Mouse (Mus musculus) neural tube, embryonic 13.5 days (tissue): ENCODE measurements around the gene Usp18. TPM values are rescaled to one million over a fixed set of nuclear protein-coding genes. Genes with fewer than 3 reads are reported as not detected.

Experiments
- ATAC-seq: fragments of 200-750 bp; cut with Nextera tagmentation; 2 replicates; pipeline ENCODE4 v1.8.0; 2017; ENCODE audit warnings: low read depth, mild to moderate bottlenecking, moderate TSS enrichment, moderate library complexity
- H3K27ac ChIP-seq: fragments of 300-500 bp; sonication (generic); replicated peaks from 2 replicates; pipeline ENCODE4 v1.5.1; 2015; ENCODE audit warnings: moderate library complexity, mild to moderate bottlenecking, inconsistent platforms
- H3K27me3 ChIP-seq: fragments of 300-500 bp; sonication (generic); 2 replicates; pipeline ENCODE4 v1.6.1; 2015; ENCODE audit warnings: mild to moderate bottlenecking, inconsistent platforms
- H3K36me3 ChIP-seq: fragments of 300-500 bp; sonication (generic); 2 replicates; pipeline ENCODE4 v1.6.1; 2015; ENCODE audit warnings: mild to moderate bottlenecking, inconsistent platforms
- H3K4me1 ChIP-seq: fragments of 300-500 bp; sonication (generic); replicated peaks from 2 replicates; pipeline ENCODE4 v1.6.1; 2015; ENCODE audit warnings: inconsistent platforms
- H3K4me2 ChIP-seq: fragments of 300-500 bp; sonication (generic); 2 replicates; pipeline ENCODE4 v1.6.1; 2015; ENCODE audit warnings: inconsistent platforms, mild to moderate bottlenecking, moderate library complexity
- H3K4me3 ChIP-seq: fragments of 300-500 bp; sonication (generic); 2 replicates; pipeline ENCODE4 v1.5.1; 2015; ENCODE audit warnings: mild to moderate bottlenecking, inconsistent platforms
- H3K9ac ChIP-seq: fragments of 300-500 bp; sonication (generic); 2 replicates; pipeline ENCODE4 v1.6.1; 2015; ENCODE audit warnings: moderate library complexity, mild to moderate bottlenecking, inconsistent platforms
- H3K9me3 ChIP-seq: fragments of 300-500 bp; sonication (generic); 2 replicates; pipeline ENCODE4 v1.6.1; 2016; ENCODE audit warnings: inconsistent platforms
- WGBS: fragments of 180-500 bp; shearing (Covaris S2); methylation state at CpG from one replicate; pipeline ENCODE4 v1.1.7; 2015; 5-methylcytosine and 5-hydroxymethylcytosine counted together
- polyA plus RNA-seq: library from polyadenylated mRNA; unstranded; fragments of >200 nt; fragmentation: Nextera tagmentation; extraction: Ambion mirVana; gene quantifications from 2 replicates; pipeline ENCODE4 v1.2.1, GENCODE M21; 2015

The Usp18 gene
- polyA plus RNA-seq, 1 experiment from 2014 or later, result 2.9 TPM

DNA sequence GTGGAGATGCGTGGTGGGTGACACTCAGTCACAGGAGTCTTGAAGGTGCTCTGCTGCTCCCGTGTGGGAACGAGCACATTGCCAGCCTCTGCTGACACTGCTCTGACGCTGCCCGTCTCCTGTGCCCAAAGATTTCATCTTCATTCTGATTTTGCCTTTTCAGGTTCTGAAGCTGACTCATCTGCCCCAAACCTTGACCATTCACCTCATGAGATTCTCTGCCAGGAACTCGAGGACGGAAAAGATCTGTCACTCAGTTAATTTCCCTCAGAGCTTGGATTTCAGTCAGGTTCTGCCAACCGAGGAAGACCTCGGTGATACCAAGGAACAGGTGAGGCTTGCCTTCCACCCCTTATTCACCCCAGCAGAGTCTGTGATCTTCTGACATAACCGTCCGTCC lies 16.8 kb downstream of the Usp18 start:
- ATAC-seq, result no peak
- Histone ChIP-seq H3K4me3 (no peak overlapping the region), H3K9me3 (0 out of 2 replicates have a peak, but pooled peaks cover 3% of the 10 kb centered on the region), H3K27ac (no peak overlapping the region), H3K4me2 (no peak overlapping the region), H3K4me1 (no peaks in the 10 kb centered on the region), H3K27me3 (no peaks in the 10 kb centered on the region), H3K36me3 (no peaks in the 10 kb centered on the region), H3K9ac (no peak overlapping the region)
- 92% methylated on average over 11 of the region's 11 CpGs for WGBS

DNA sequence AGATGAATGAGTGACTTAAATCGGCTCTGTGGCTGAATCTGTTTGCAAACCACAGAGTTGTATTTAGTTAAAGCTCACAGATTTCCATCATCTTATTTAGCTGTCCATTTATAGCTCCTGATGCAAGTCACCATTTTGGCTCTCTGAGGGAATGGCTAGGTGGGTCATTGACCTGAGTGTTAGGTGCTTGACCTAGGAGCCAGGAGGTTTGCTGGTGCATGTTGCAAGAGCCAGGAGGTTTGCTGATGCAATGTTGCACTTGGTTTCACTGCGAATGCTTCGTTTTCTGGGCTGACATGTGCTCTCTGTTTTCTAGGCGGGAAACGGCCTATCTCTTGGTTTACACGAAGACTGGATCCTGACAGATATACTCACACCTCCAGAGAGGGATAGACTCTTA lies 24.4 kb downstream of the Usp18 start:
- H3K9me3 ChIP-seq, result no peaks in the 10 kb centered on the region
- WGBS, result 79% methylated on average over 6 of the region's 6 CpGs
- no peak overlapping the region for H3K4me2 ChIP-seq
- ATAC-seq, result no peak
- no peaks in the 10 kb centered on the region for H3K4me1 ChIP-seq
- H3K36me3 ChIP-seq, result no peaks in the 10 kb centered on the region
- H3K27ac ChIP-seq, result no peak overlapping the region
- H3K27me3 ChIP-seq, result no peaks in the 10 kb centered on the region
- no peak overlapping the region for H3K4me3 ChIP-seq
- 0 out of 2 replicates have a peak overlapping the region, but pooled peaks have one; percentile 8 for H3K9ac ChIP-seq

DNA sequence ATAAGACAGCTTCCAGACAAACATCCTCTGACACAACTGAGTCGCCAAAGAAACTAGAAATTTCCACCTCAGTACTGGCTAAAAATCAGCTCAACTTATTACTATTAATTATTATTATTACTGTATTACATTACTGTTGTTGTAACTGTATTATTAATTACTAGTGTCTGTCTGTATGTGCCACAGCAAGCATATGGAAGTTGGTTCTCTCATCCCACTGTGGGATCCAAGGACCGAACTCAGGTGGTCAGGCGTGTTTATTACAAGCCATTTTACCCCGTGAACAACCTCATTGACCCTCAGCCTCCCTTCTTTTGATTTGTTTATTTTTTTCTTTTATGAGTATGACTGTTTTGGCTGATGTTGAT lies 26.0 kb downstream of the Usp18 start:
- H3K4me2 ChIP-seq, result peak overlapping the region; percentile 57
- ATAC-seq, result peak; percentile 33

DNA sequence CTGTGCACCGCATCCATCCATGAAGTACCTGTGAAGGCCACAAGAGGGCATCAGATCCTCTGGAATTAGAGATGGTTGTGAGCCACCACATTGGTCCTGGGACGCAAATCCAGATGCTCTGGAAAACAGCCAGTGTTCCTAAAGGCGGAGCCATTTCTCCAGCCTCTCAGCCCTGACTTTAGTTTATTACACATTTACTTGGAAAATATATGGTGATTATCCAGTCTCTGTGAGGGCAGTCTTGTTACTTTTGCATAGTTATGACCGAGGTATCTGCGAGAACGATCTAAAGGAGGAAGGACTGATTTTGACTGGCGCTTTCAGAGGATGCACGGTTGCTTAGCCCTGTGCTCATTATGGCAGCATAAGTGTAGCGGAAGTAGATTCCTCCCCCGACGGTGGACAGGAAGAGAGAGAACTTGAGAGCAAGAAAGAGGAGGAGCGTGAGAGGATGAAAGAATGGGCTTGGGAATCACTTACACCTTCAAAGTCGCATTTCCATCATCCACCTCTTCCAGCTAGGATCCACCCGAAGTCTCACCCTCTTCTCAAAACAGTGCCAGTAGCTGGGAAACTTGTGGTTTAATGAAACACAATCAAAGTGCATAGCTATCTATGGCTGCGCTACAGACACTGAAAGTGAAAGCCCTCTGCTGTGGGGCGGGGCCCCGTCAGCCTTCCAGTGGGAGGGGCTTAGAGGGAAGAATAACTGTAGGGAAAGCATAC lies 26.5 kb downstream of the Usp18 start:
- H3K9ac ChIP-seq, result peak overlapping the region; percentile 58

More for the DNA sequence above, 26.0 kb downstream of the Usp18 start:
- WGBS, result 12% methylated on average over 4 of the region's 4 CpGs
- Histone ChIP-seq H3K9ac (no peak overlapping the region), H3K36me3 (no peaks in the 10 kb centered on the region), H3K27ac (no peak overlapping the region), H3K27me3 (no peaks in the 10 kb centered on the region), H3K4me1 (no peaks in the 10 kb centered on the region), H3K4me3 (peak overlapping the region; percentile 40; the same call in 1 of the 2 replicates), H3K9me3 (no peaks in the 10 kb centered on the region)

DNA sequence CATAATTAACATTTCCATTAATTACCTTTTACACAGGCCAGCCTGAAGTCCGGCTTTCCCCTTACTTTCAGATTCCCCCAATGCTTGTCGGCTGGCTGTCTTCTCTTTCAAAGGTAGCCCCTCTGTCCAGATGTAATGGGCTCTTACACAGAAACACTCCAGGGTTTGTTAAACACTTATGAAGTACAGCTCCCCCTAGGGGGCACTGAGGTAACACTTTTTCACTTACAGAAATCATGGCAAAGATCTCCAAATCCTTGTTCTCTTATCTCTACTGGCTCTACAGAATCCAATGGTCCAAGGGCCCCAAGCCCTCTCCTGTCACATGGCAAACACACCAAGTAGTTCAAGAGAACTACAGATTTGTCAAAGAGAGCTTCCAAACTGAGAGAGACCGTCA lies 28.6 kb downstream of the Usp18 start:
- no peak overlapping the region for H3K4me3 ChIP-seq
- no peaks in the 10 kb centered on the region for H3K27me3 ChIP-seq
- no peak for ATAC-seq
- no peak overlapping the region for H3K9ac ChIP-seq
- H3K27ac ChIP-seq, result no peak overlapping the region
- H3K4me2 ChIP-seq, result no peak overlapping the region
- WGBS, result 85% methylated on average over 3 of the region's 3 CpGs
- H3K4me1 ChIP-seq, result no peaks in the 10 kb centered on the region
- H3K36me3 ChIP-seq, result no peaks in the 10 kb centered on the region
- no peaks in the 10 kb centered on the region for H3K9me3 ChIP-seq

More for the DNA sequence above, 26.5 kb downstream of the Usp18 start:
- Histone ChIP-seq H3K4me2 (peak overlapping the region; percentile 57), H3K27me3 (no peaks in the 10 kb centered on the region), H3K27ac (peak overlapping the region; percentile 81), H3K36me3 (no peaks in the 10 kb centered on the region), H3K9me3 (no peaks in the 10 kb centered on the region), H3K4me1 (no peaks in the 10 kb centered on the region), H3K4me3 (peak overlapping the region; percentile 40)
- WGBS, result 12% methylated on average over 17 of the region's 17 CpGs
- peak; percentile 93 for ATAC-seq

DNA sequence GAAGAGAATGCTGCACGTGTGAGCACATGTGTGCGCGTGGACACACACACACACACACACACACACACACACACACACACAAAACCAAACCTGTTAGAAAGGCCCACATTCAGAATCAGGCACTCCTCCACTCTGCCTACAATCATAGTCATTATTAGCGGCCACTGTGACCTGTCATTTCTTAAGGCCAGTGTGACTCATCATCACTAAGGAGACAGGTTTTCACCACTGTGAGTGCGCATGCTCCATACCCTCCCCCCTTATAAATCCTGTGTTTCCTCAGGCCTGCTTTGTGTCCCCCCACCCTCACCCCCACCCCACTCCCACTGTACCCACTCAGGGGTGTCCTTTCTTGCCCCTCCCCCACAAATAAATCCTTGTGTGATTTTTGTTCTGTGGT lies 38.4 kb downstream of the Usp18 start:
- WGBS, result 94% methylated on average over 5 of the region's 5 CpGs
- ATAC-seq, result no peak
- H3K27me3 ChIP-seq, result no peaks in the 10 kb centered on the region
- no peak overlapping the region for H3K4me3 ChIP-seq
- no peaks in the 10 kb centered on the region for H3K9me3 ChIP-seq
- H3K27ac ChIP-seq, result no peak overlapping the region
- H3K36me3 ChIP-seq, result no peaks in the 10 kb centered on the region
- no peak overlapping the region for H3K9ac ChIP-seq
- H3K4me1 ChIP-seq, result no peaks in the 10 kb centered on the region
- no peak overlapping the region for H3K4me2 ChIP-seq

DNA sequence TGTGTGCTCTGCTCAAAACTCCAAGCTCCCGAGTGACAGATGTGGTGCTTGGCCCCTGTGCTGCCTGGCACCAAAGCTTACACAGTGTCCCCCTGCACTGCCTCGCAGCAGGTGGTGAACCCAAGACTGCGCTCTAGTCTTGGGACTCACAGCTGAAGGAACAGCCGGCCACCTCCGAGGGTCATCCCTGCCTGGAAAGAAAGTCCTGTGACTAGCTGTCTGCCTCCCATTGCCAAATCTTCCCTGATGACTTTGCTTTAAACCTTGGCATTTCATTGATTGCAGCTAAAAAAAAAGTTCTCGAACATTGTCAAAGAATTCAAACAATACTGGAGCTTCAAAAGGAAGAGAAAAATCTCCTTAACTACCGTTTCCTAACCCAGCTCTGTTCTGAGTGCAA lies 53.6 kb downstream of the Usp18 start:
- H3K27me3 ChIP-seq, result no peaks in the 10 kb centered on the region; the same call in 1 of the 2 replicates
- 54% methylated on average over 7 of the region's 7 CpGs for WGBS
- no peak overlapping the region for H3K4me3 ChIP-seq
- H3K36me3 ChIP-seq, result no peaks in the 10 kb centered on the region
- ATAC-seq, result no peak
- H3K9me3 ChIP-seq, result no peaks in the 10 kb centered on the region
- no peak overlapping the region for H3K4me2 ChIP-seq
- H3K4me1 ChIP-seq, result peaks cover 11% of the 10 kb centered on the region
- H3K27ac ChIP-seq, result no peak overlapping the region
- H3K9ac ChIP-seq, result no peak overlapping the region

DNA sequence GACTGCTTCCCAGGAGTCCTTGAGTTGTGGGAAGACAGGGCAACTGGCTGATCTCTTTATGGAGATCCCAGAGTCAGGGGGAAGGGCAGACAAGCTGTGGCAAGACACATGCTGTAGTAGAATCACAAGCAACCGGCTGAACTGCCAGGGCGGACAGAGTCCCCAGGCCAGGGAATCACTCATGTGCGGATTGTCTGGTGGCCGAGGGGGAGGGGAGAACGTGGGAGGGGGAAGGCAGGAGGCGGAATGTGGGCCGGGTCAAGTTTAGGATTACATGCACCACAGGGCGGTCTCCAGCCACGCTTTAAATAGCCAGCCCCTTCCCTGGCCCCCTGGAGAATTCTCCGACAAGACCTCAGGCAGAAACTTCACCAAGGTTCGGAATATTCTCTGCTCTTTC lies 54.2 kb downstream of the Usp18 start, which contains the start of gene Slc6a13:
Gene Slc6a13, plus strand, starts transcription at position 274 of the 400 bp plus-strand sequence.
- H3K36me3 ChIP-seq, result no peaks in the 10 kb centered on the region
- H3K9me3 ChIP-seq, result no peaks in the 10 kb centered on the region
- H3K27ac ChIP-seq, result 0 out of 2 replicates have a peak within 1 kb of the TSS, but pooled peaks have one; percentile 38
- peaks cover 11% of the 10 kb centered on the region for H3K4me1 ChIP-seq
- H3K27me3 ChIP-seq, result no peaks in the 10 kb centered on the region; the same call in 1 of the 2 replicates
- WGBS, result 4% methylated on average over 11 of the region's 11 CpGs
- H3K4me2 ChIP-seq, result peak within 1 kb of the TSS; percentile 20; the same call in 1 of the 2 replicates
- no peak within 1 kb of the TSS for H3K9ac ChIP-seq
- peak within 1 kb of the TSS; percentile 20 for H3K4me3 ChIP-seq
- ATAC-seq, result no peak

DNA sequence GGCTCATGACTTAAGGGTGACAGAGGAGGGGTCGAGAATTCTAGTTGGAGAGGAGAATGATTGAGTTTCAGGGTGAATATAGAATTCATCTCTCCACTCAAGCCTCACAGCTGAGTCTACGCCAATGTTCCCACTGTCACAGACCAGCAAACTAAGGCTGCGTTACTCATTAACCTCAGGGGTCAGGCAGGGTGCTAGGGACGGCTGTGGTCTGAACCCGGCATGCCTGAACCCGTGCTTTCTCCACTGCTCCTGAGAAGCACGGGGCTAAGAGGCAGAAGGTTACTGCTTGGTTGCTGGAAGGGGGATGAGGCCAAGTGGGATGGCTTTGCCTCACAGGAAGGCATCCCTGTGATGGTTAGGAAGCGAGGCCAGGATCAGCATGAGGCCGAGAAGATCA lies 54.8 kb downstream of the Usp18 start:
- no peak for ATAC-seq
- Histone ChIP-seq H3K36me3 (no peaks in the 10 kb centered on the region), H3K4me3 (peak overlapping the region; percentile 20), H3K27ac (0 out of 2 replicates have a peak overlapping the region, but pooled peaks have one; percentile 38), H3K27me3 (no peaks in the 10 kb centered on the region; the same call in 1 of the 2 replicates), H3K9me3 (no peaks in the 10 kb centered on the region), H3K4me1 (peaks cover 11% of the 10 kb centered on the region), H3K4me2 (peak overlapping the region; percentile 20; the same call in 1 of the 2 replicates), H3K9ac (no peak overlapping the region)
- 58% methylated on average over 9 of the region's 9 CpGs for WGBS

DNA sequence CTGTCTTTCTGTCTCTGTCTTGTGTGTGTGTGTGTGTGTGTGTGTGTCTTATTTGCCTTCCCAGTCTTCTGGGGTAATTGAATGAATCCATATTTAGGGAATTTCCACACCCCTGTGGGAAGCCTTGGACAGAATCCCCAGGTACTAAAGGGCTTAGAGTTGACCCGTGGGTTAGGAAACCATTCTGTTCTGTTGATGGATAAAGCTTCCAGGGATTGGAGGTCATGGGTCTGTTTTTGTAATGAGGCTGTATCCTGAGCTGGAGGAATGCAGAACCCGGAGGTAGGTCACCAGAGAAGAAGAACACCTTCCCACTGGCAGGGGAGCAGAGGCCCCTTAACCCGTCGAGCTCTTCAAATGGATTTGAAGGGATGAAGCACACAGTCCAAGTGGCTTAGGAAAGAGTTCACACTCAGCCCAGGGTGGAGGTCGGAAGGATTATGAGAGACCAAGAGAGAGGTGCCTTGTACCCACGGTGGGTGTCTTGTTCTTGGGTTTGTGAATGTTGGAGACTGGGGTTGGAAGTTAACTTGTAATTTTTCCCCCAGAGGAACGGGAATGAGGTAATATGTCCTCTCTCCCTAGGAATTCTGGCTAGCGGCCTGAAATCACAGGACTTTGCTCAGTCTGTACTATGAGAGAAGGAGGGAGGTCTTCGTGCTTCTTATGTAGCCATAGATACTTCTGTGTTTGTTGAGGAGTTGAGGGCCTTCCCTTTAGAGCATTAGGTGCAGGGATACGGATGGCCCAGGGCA lies 57.9 kb downstream of the Usp18 start:
- H3K9me3 ChIP-seq, result no peaks in the 10 kb centered on the region
- 79% methylated on average over 10 of the region's 10 CpGs for WGBS

DNA sequence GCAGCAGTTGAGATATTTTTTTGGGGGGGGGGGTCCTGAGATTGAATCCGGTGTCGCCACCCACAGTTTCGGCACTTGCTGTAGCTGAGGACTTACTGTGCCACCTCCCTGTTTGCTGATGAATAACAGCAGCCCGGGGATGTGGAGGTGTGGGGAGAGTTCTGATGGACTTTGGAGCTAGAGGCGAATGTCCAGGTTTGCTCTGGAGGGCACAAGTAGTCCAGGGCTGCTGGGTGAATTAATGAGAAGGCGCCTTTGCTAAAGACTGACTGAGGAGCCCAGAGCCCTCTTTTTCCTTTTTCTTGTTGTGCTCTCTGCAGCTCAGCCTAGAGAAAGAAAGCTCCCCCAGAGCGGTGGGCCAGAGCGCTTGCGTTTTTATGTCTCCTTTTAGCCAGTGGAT lies 58.9 kb downstream of the Usp18 start:
- 84% methylated on average over 9 of the region's 9 CpGs for WGBS

More for the DNA sequence above, 57.9 kb downstream of the Usp18 start:
- Histone ChIP-seq H3K4me2 (no peak overlapping the region), H3K27ac (no peak overlapping the region), H3K4me3 (no peak overlapping the region), H3K36me3 (no peaks in the 10 kb centered on the region), H3K9ac (no peak overlapping the region), H3K4me1 (peaks cover 11% of the 10 kb centered on the region), H3K27me3 (no peaks in the 10 kb centered on the region; the same call in 1 of the 2 replicates)
- ATAC-seq, result no peak

DNA sequence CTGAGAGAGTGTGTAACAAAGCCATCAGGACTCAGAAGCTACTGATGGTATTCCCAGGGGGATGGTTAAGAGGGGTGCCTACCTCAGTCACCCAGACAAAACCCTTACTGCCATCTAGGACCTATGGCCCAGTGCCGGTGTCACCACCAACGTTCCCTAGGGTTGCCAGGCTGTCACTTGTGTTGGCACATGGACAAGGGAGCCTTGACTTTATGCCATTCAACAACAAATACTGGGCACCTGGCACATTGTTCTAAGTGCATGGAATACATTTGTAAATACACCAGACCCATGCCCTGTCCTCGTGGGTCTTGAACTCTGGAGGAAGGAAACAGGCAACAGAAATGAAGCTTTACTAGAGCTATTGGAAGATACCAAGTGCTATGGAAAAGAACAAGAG lies 59.9 kb downstream of the Usp18 start:
- H3K9me3 ChIP-seq, result no peaks in the 10 kb centered on the region
- 92% methylated on average over 3 of the region's 3 CpGs for WGBS
- no peak overlapping the region for H3K27ac ChIP-seq
- no peak overlapping the region for H3K4me2 ChIP-seq
- no peak overlapping the region for H3K4me3 ChIP-seq
- no peak for ATAC-seq
- H3K4me1 ChIP-seq, result peaks cover under 1% of the 10 kb centered on the region; the same call in 1 of the 2 replicates
- no peaks in the 10 kb centered on the region; the same call in 1 of the 2 replicates for H3K27me3 ChIP-seq
- no peaks in the 10 kb centered on the region for H3K36me3 ChIP-seq
- no peak overlapping the region for H3K9ac ChIP-seq

More for the DNA sequence above, 58.9 kb downstream of the Usp18 start:
- Histone ChIP-seq H3K27me3 (no peaks in the 10 kb centered on the region; the same call in 1 of the 2 replicates), H3K4me1 (peaks cover 10% of the 10 kb centered on the region), H3K4me2 (no peak overlapping the region), H3K4me3 (no peak overlapping the region), H3K9me3 (no peaks in the 10 kb centered on the region), H3K36me3 (no peaks in the 10 kb centered on the region), H3K27ac (no peak overlapping the region), H3K9ac (no peak overlapping the region)
- no peak for ATAC-seq
